Mouse (Mus musculus) liver, embryonic 14.5 days (tissue): ENCODE data around the gene Rps19bp1. TPM values are rescaled to one million over a fixed set of nuclear protein-coding genes. Genes with fewer than 3 reads are reported as not detected.

Experiments
- ATAC-seq: fragments of 200-750 bp; cut with Nextera tagmentation; 2 replicates; pipeline ENCODE4 v1.8.0; 2017; ENCODE audit warnings: moderate number of reproducible peaks, mild to moderate bottlenecking, moderate library complexity; ENCODE audit not compliant: insufficient read depth
- DNase-seq, 3 experiments: peaks; one replicate each; pipeline ENCODE4 v3.0.0-alpha.2; 2012 to 2013; ENCODE audit warnings: low read depth in 3 of 3, low spot score in 3 of 3
- H3K27ac ChIP-seq: fragments of 300-500 bp; sonication (generic); 2 replicates; pipeline ENCODE4 v1.5.1; 2014; ENCODE audit warnings: moderate library complexity, mild to moderate bottlenecking, control low read depth, inconsistent platforms
- H3K27me3 ChIP-seq: fragments of 300-500 bp; sonication (generic); 2 replicates; pipeline ENCODE4 v1.6.1; 2014; ENCODE audit warnings: mild to moderate bottlenecking, low read length, moderate library complexity; ENCODE audit not compliant: control insufficient read depth, insufficient read depth
- H3K36me3 ChIP-seq: fragments of 300-500 bp; sonication (generic); replicated peaks from 2 replicates; pipeline ENCODE4 v1.6.1; 2014; ENCODE audit warnings: low read depth; ENCODE audit not compliant: control insufficient read depth, insufficient read depth
- H3K4me1 ChIP-seq, 2 experiments: fragments of 200-500 bp in 1 of 2; fragments of 300-500 bp in 1 of 2; sonication (generic) in 1 of 2; replicated peaks; 2 replicates each; pipeline ENCODE4 v1.6.1; 2012 to 2014; ENCODE audit warnings: antibody characterized with exemption in 1 of 2, inconsistent platforms in 1 of 2, low read length in 1 of 2; ENCODE audit not compliant: control insufficient read depth in 2 of 2, insufficient read depth in 2 of 2
- H3K4me2 ChIP-seq: fragments of 300-500 bp; sonication (generic); 2 replicates; pipeline ENCODE4 v1.6.1; 2014; ENCODE audit warnings: low read depth, mild to moderate bottlenecking, control low read depth, moderate library complexity
- H3K4me3 ChIP-seq, 2 experiments: fragments of 200-500 bp in 1 of 2; fragments of 300-500 bp in 1 of 2; sonication (generic) in 1 of 2; 2 replicates each; pipeline ENCODE4 v1.5.1; 2012 to 2014; ENCODE audit warnings: low read depth in 2 of 2, low read length in 2 of 2, mild to moderate bottlenecking in 2 of 2, control low read depth in 1 of 2, inconsistent platforms in 1 of 2, moderate library complexity in 1 of 2; ENCODE audit not compliant: insufficient read depth in 1 of 2
- H3K9ac ChIP-seq: fragments of 300-500 bp; sonication (generic); replicated peaks from 2 replicates; pipeline ENCODE4 v1.6.1; 2014; ENCODE audit warnings: mild to moderate bottlenecking, control low read depth, moderate library complexity
- H3K9me3 ChIP-seq: fragments of 300-500 bp; sonication (generic); 2 replicates; pipeline ENCODE4 v1.6.1; 2016; ENCODE audit warnings: low read length, mixed read lengths; ENCODE audit not compliant: control insufficient read depth
- CTCF ChIP-seq: IDR thresholded peaks from 2 replicates; pipeline ENCODE4 v1.5.1; 2016; ENCODE audit warnings: antibody characterized with exemption, low read depth, control low read depth
- EP300 ChIP-seq: IDR thresholded peaks from 2 replicates; pipeline ENCODE4 v1.6.1; 2016; ENCODE audit warnings: antibody characterized with exemption, low read depth
- WGBS: fragments of 180-500 bp; shearing (Covaris S2); extraction: QIAGEN DNeasy Blood & Tissue Kit; methylation state at CpG from one replicate; pipeline ENCODE4 v1.1.7; 2014; ENCODE audit not compliant: insufficient replicate concordance; 5-methylcytosine and 5-hydroxymethylcytosine counted together
- polyA plus RNA-seq, 2 experiments: library from polyadenylated mRNA; depleted of rRNA in 1 of 2; stranded (reverse) in 1 of 2; unstranded in 1 of 2; fragments of >200 nt; fragmentation: Nextera tagmentation in 1 of 2; extraction: Ambion mirVana in 1 of 2; gene quantifications; 2 replicates each; pipeline versions ENCODE4 v1.2.1 to v1.2.3; 2012 to 2014

Rps19bp1 gene
- polyA plus RNA-seq, 2 experiments: 25.6 to 30.0 TPM

- peaks cover 52% of the 10 kb centered on the region for H3K36me3 ChIP-seq
- H3K4me1 ChIP-seq: peaks cover 56 to 66% of the 10 kb centered on the region in 2 experiments
Measured at GRCm38 (mm10) chr15:80254207-80254606, 9.9 kb downstream of the Rps19bp1 start.

DNA sequence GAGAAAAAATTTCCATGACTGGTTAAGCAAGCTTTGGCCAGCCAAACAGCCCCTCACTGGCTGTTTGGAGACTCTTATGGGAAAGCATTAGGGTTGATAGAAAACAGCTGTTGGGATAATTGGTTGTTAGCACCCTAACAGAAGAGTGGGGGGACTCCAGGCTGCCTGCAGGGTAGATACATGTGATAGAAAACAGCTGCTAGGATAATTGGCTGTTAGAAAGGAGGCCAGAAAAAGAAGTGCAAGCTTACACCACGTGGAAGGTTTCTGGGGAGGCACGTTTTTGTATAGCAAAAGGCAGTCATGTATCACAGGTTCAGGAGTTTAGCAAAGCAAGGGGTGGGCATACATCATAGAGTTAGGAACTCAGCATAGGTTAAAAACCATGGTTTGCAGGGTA lies 10.6 kb downstream of the Rps19bp1 start:
- H3K27me3 ChIP-seq: no peaks in the 10 kb centered on the region
- no peak overlapping the region for H3K9ac ChIP-seq
- H3K4me3 ChIP-seq: no peak overlapping the region
- ATAC-seq (no peak), DNase-seq (no peak)
- 62% methylated on average over 2 of the region's 2 CpGs for WGBS
- TF ChIP-seq EP300: no peak
- no peak for TF ChIP-seq CTCF
- H3K27ac ChIP-seq: peak overlapping the region; percentile 85
- peaks cover 52% of the 10 kb centered on the region for H3K36me3 ChIP-seq
- H3K4me1 ChIP-seq: peaks cover 54 to 60% of the 10 kb centered on the region in 2 experiments
- H3K9me3 ChIP-seq: no peaks in the 10 kb centered on the region
- peak overlapping the region; percentile 90 for H3K4me2 ChIP-seq

More at GRCm38 (mm10) chr15:80254207-80254606, 9.9 kb downstream of the Rps19bp1 start:
- DNase-seq (no peak), ATAC-seq (no peak)
- no peaks in the 10 kb centered on the region for H3K27me3 ChIP-seq
- H3K9me3 ChIP-seq: no peaks in the 10 kb centered on the region
- peak overlapping the region; percentile 90 for H3K4me2 ChIP-seq
- H3K27ac ChIP-seq: peak overlapping the region; percentile 85
- WGBS: 42% methylated on average over 6 of the region's 6 CpGs
- peak overlapping the region; percentile 87 to 89 for H3K4me3 ChIP-seq
- H3K9ac ChIP-seq: peak overlapping the region; percentile 85
- TF ChIP-seq CTCF: no peak
- TF ChIP-seq EP300: no peak

DNA sequence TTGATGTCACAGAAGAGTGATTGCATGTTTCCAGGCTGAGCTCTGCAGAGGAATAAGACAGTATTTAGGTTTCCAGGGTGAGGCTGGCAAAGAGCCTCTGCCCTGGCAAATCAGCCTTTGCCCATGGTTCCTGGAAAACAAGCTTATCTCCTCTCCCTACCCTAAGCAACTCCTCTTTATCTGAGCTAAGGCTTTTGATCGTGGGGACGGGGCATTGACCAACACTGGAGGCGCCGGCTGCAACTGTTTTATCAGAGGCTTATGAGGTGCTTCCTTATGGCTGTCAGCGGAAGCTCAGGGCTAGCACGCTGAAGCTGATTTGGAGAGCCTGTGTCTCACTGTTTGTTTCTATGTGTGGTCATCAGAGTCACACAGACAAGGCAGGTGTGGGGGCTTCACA lies 13.5 kb downstream of the Rps19bp1 start:
- H3K4me1 ChIP-seq: peaks cover 36 to 40% of the 10 kb centered on the region in 2 experiments
- TF ChIP-seq CTCF (no peak; the same call in 1 of the 2 replicates), EP300 (peak; percentile 75)
- H3K9me3 ChIP-seq: no peaks in the 10 kb centered on the region
- peak overlapping the region; percentile 69 for H3K4me2 ChIP-seq
- WGBS: 15% methylated on average over 6 of the region's 6 CpGs
- DNase-seq (peak; percentile 68 to 71 (median 69)), ATAC-seq (peak; percentile 45)
- no peaks in the 10 kb centered on the region for H3K27me3 ChIP-seq
- H3K27ac ChIP-seq: peak overlapping the region; percentile 96
- H3K36me3 ChIP-seq: peaks cover 53% of the 10 kb centered on the region
- peak overlapping the region; percentile 59 for H3K9ac ChIP-seq
- H3K4me3 ChIP-seq: peak overlapping the region; percentile 29 to 38

GRCm38 (mm10) chr15:80249672-80250071 lies 14.4 kb downstream of the Rps19bp1 start:
- TF ChIP-seq EP300: no peak
- no peak for TF ChIP-seq CTCF
- 86% methylated on average over 10 of the region's 10 CpGs for WGBS
- Histone ChIP-seq H3K4me3 (no peak overlapping the region), H3K27ac (peak overlapping the region; percentile 96), H3K27me3 (no peaks in the 10 kb centered on the region), H3K4me1 (peaks cover 36 to 40% of the 10 kb centered on the region in 2 experiments), H3K9me3 (no peaks in the 10 kb centered on the region), H3K9ac (no peak overlapping the region), H3K36me3 (peaks cover 60% of the 10 kb centered on the region), H3K4me2 (peak overlapping the region; percentile 69)
- ATAC-seq (no peak), DNase-seq (no peak)

- Histone ChIP-seq H3K4me1 (peaks cover 28 to 29% of the 10 kb centered on the region in 2 experiments), H3K36me3 (peaks cover 66% of the 10 kb centered on the region), H3K4me3 (no peak overlapping the region), H3K27me3 (no peaks in the 10 kb centered on the region), H3K9ac (no peak overlapping the region), H3K9me3 (no peaks in the 10 kb centered on the region), H3K27ac (peak overlapping the region; percentile 37; the same call in 1 of the 2 replicates), H3K4me2 (no peak overlapping the region)
- 85% methylated on average over 1 of the region's 1 CpGs for WGBS
- ATAC-seq: no peak
- no peak for DNase-seq
- TF ChIP-seq EP300 (no peak), CTCF (no peak)
Measured at GRCm38 (mm10) chr15:80248596-80248995, 15.5 kb downstream of the Rps19bp1 start.
